Mouse (Mus musculus): ENCODE measurements around the gene Gpr142. TPM values are rescaled to one million over a fixed set of nuclear protein-coding genes. Genes with fewer than 3 reads are reported as not detected.
A peak's percentile ranks its signal among the peaks of the same experiment; 100 is the strongest.

Gene Gpr142
- polyA plus RNA-seq, 1 experiment from 2014 or later = not detected

DNA sequence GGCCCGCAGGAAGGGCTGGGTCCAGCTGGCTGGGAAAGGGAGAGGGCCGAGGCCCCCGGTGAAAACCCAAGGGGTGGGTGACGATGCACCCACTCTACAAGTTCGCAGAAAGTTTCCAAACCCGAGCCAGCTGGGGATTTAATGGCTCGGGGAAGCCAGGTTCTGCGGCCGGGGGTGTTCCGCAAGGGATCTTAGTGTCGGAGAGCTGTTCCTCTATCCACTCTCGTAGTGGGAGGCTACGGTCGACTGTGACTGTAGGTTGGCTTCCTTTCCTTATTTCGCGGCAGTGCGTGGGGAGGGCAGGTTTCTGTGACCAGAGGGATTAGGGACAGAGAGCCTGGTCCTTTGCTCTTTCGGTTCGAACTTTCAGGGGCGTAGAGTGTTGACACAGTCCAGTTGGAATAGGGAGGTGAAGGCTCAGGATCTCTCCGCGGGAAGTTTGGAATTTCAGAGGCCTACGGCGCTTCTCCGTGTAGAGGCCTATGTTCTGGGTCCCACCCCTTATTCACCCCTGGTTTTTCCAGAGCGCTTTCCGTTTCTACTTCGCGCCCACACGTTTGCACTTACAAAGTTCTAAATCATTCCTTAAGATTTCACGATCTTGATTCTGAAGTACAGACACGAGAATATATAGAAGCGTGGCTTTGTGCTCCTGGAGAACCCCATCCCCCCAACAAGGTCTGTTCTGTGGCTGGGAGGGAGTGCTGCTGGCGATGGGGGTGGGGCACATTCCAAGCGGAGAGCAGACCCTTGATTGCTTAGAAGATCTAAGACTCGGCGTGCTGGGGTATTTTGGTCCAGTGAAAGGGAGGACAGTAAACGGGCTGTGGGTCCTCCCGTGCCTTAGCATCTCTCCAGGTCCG lies 53.8 kb downstream of the Gpr142 start:
- Histone ChIP-seq H3K9ac (ENCODE audit: low read depth, low read length) (peak overlapping the region; percentile 66), H3K27me3 (ENCODE audit: control insufficient read depth, insufficient read depth, low read depth, low read length) (peaks cover 44% of the 10 kb centered on the region), H3K27ac (ENCODE audit: low read length) (no peak overlapping the region), H3K4me3 (ENCODE audit: low read depth, low read length) (peak overlapping the region; percentile 60), H3K4me1 (ENCODE audit: control insufficient read depth, insufficient read depth, low read length) (peaks cover 18% of the 10 kb centered on the region), H3K4me2 (ENCODE audit: low read length) (peak overlapping the region; percentile 73), H3K9me3 (replicated peaks; ENCODE audit: control insufficient read depth, low read length, poor library complexity, severe bottlenecking) (no peaks in the 10 kb centered on the region), H3K36me3 (ENCODE audit: control insufficient read depth, insufficient read depth, low read length) (no peaks in the 10 kb centered on the region)
- ATAC-seq = no peak
- WGBS = 2% methylated on average over 40 of the region's 40 CpGs

DNA sequence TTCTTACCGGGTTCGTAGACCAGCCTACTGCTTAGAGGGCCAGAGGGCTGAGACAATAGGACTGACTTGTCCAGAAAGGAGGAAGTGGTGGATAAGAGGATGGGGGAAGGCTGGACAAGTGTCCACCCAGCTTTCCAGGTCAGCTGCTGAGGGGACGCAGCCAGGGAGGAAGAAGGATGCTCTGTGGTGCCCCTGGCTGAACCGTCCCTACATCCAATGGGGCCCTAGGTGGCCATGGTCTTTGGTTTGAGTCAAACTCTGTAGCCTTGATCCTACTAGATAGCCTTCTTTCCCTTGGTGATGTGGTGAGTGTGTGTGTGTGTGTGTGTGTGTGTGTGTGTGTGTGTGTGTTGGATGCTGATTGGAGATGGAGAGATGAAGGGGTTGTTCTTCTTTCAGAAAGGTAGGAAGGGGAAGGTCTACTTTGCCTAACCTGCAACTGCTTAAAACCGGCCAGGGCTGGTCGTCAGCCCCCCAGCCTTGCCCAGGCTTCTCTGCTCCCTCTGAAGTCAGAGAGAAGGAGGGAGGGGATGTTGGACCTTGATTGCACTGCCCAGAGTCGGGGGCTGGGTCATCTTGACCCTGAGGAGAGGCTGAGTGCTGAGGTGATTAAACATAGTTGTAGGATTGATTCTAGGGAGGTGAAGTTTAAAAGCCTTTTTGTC lies 54.6 kb downstream of the Gpr142 start:
- Histone ChIP-seq H3K36me3 (ENCODE audit: control insufficient read depth, insufficient read depth, low read length) (no peaks in the 10 kb centered on the region), H3K27ac (ENCODE audit: low read length) (no peak overlapping the region), H3K4me1 (ENCODE audit: control insufficient read depth, insufficient read depth, low read length) (peaks cover 18% of the 10 kb centered on the region), H3K9me3 (replicated peaks; ENCODE audit: control insufficient read depth, low read length, poor library complexity, severe bottlenecking) (no peaks in the 10 kb centered on the region), H3K4me2 (ENCODE audit: low read length) (no peak overlapping the region), H3K27me3 (ENCODE audit: control insufficient read depth, insufficient read depth, low read depth, low read length) (peaks cover 44% of the 10 kb centered on the region), H3K9ac (ENCODE audit: low read depth, low read length) (no peak overlapping the region), H3K4me3 (ENCODE audit: low read depth, low read length) (no peak overlapping the region)
- ATAC-seq = no peak
- WGBS = 19% methylated on average over 7 of the region's 7 CpGs

DNA sequence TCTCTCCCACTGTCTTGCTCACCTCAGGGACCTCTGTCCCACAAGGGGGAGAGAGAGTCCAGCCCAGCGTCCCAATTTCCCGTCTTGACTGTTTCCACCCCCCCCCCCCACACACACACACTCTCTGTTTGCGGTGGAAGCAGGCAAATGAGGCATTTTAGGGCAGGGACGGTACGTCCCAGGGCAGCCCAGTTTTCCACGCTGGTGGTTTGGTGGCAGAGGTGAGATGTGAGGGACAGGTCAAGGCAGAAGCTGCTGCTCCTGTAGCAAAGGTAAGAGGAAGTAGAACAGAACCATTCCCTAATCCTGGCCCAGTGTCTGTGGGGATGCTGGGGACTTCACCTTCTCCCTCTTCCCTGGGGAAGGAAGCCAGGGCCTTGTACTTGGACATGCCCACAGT lies 55.9 kb downstream of the Gpr142 start:
- Histone ChIP-seq H3K4me2 (ENCODE audit: low read length) (no peak overlapping the region), H3K9ac (ENCODE audit: low read depth, low read length) (no peak overlapping the region), H3K27me3 (ENCODE audit: control insufficient read depth, insufficient read depth, low read depth, low read length) (peaks cover 37% of the 10 kb centered on the region), H3K27ac (ENCODE audit: low read length) (no peak overlapping the region), H3K36me3 (ENCODE audit: control insufficient read depth, insufficient read depth, low read length) (no peaks in the 10 kb centered on the region), H3K9me3 (replicated peaks; ENCODE audit: control insufficient read depth, low read length, poor library complexity, severe bottlenecking) (no peaks in the 10 kb centered on the region), H3K4me3 (ENCODE audit: low read depth, low read length) (no peak overlapping the region), H3K4me1 (ENCODE audit: control insufficient read depth, insufficient read depth, low read length) (peaks cover 18% of the 10 kb centered on the region)
- ATAC-seq = no peak
- 86% methylated on average over 6 of the region's 6 CpGs for WGBS

DNA sequence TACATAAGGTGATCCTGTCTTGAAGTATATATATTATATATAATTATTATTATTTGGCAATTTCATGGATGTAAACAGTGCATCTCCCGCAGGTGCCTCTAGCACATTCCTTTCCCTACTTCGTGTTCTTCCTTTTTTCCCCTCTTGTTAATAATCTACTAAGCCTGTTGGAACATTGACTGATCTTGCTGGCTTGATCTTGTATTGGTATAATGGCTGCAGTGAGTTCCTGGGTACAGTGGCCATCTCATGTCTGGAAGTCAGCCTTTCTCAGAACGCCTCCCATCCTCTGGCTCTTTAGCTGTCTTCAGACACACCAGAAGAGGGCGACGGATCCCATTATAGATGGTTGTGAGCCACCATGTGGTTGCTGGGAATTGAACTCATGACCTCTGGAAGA lies 57.4 kb downstream of the Gpr142 start:
- 88% methylated on average over 5 of the region's 5 CpGs for WGBS
- ATAC-seq = no peak
- Histone ChIP-seq H3K9ac (ENCODE audit: low read depth, low read length) (no peak overlapping the region), H3K27me3 (ENCODE audit: control insufficient read depth, insufficient read depth, low read depth, low read length) (peaks cover 32% of the 10 kb centered on the region), H3K27ac (ENCODE audit: low read length) (no peak overlapping the region), H3K4me3 (ENCODE audit: low read depth, low read length) (no peak overlapping the region), H3K36me3 (ENCODE audit: control insufficient read depth, insufficient read depth, low read length) (no peaks in the 10 kb centered on the region), H3K9me3 (replicated peaks; ENCODE audit: control insufficient read depth, low read length, poor library complexity, severe bottlenecking) (no peaks in the 10 kb centered on the region), H3K4me1 (ENCODE audit: control insufficient read depth, insufficient read depth, low read length) (peaks cover 9% of the 10 kb centered on the region), H3K4me2 (ENCODE audit: low read length) (no peak overlapping the region)

Other genes with a start within 250 kb of the Gpr142 start
- 641 and 649 TPM in 2 replicates for gene Rpl38, start 130.4 kb upstream of the Gpr142 start, polyA plus RNA-seq (2015; fragmentation: Nextera tagmentation; extraction: Ambion mirVana)
- gene Ttyh2, start 123.5 kb upstream of the Gpr142 start, polyA plus RNA-seq (2015; fragmentation: Nextera tagmentation; extraction: Ambion mirVana) = 29.2 and 30.9 TPM in 2 replicates
- gene Dnaic2, start 71.5 kb upstream of the Gpr142 start, polyA plus RNA-seq (2015; fragmentation: Nextera tagmentation; extraction: Ambion mirVana) = 2.2 and 3.1 TPM in 2 replicates
- 0.47 and 0.67 TPM in 2 replicates for gene Kif19a, start 33.5 kb upstream of the Gpr142 start, polyA plus RNA-seq (2015; fragmentation: Nextera tagmentation; extraction: Ambion mirVana)
- 19.6 and 20.6 TPM in 2 replicates for gene Btbd17, start 3.0 kb upstream of the Gpr142 start, polyA plus RNA-seq (2015; fragmentation: Nextera tagmentation; extraction: Ambion mirVana)
- 5.4 and 7.4 TPM in 2 replicates for gene Gprc5c, start 52.2 kb downstream of the Gpr142 start, polyA plus RNA-seq (2015; fragmentation: Nextera tagmentation; extraction: Ambion mirVana)
- 1.2 and 1.3 TPM in 2 replicates for gene Cd300a, start 91.1 kb downstream of the Gpr142 start, polyA plus RNA-seq (2015; fragmentation: Nextera tagmentation; extraction: Ambion mirVana)
- 0.07 TPM in 1 of 2 replicates, not detected in the other for gene Cd300lb, start 135.5 kb downstream of the Gpr142 start, polyA plus RNA-seq (2015; fragmentation: Nextera tagmentation; extraction: Ambion mirVana)
- not detected in 2 replicates for gene Cd300c, start 170.2 kb downstream of the Gpr142 start, polyA plus RNA-seq (2015; fragmentation: Nextera tagmentation; extraction: Ambion mirVana)
- gene Cd300ld, start 191.0 kb downstream of the Gpr142 start, polyA plus RNA-seq (2015; fragmentation: Nextera tagmentation; extraction: Ambion mirVana) = not detected in 2 replicates
- 0.94 and 0.95 TPM in 2 replicates for gene Cd300c2, start 203.0 kb downstream of the Gpr142 start, polyA plus RNA-seq (2015; fragmentation: Nextera tagmentation; extraction: Ambion mirVana)
- gene Cd300ld2, start 217.3 kb downstream of the Gpr142 start, polyA plus RNA-seq (2015; fragmentation: Nextera tagmentation; extraction: Ambion mirVana) = not detected in 2 replicates
- gene Cd300ld4, start 228.1 kb downstream of the Gpr142 start, polyA plus RNA-seq (2015; fragmentation: Nextera tagmentation; extraction: Ambion mirVana) = not detected in 2 replicates
- gene Cd300ld5, start 238.8 kb downstream of the Gpr142 start, polyA plus RNA-seq (2015; fragmentation: Nextera tagmentation; extraction: Ambion mirVana) = not detected in 2 replicates
- not detected in 2 replicates for gene Cd300ld3, start 249.5 kb downstream of the Gpr142 start, polyA plus RNA-seq (2015; fragmentation: Nextera tagmentation; extraction: Ambion mirVana)

Measured in midbrain, embryonic 16.5 days (tissue).